Comparison of ENCODE assay signal across 9 mouse cellular contexts in the genomic region with DNA sequence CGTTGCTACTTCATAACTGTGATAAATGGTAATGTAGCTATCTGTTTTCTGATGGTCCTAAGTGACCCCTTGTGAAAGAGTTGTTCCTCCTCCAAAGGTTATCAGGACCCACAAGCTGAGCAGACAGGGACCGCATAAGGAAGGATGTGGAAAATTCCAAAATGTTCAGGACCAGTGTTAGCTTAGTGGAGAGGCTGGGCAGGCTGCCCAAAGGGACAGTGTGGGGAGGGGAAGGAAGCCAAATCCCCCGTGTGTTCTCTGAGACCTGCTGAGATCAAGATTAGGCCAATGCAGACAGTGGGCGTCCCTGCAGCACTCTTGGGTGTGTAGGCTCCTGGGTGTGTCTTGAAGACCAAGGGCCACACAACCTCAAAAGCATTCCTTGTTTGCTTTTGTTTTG. TPM values are rescaled to one million over a fixed set of nuclear protein-coding genes. Genes with fewer than 3 reads are reported as not detected.
DNase-seq lines count a peak whose midpoint lies in the region; ATAC-seq and TF ChIP-seq lines count a peak whose summit lies in the region.
"Had no signal": no experiment of that assay in that cellular context is flagged by ENCODE, and none has a peak within 500 bp of the region (broad histone marks: within the 10 kb centered on the region; RNA-seq: fewer than 3 reads in every experiment).

No protein-coding gene starts in this region.

- H3K4me1 ChIP-seq in intestine, postnatal 0 days (replicated peaks; ENCODE audit: control insufficient read depth, insufficient read depth, low read length), result no peaks in the 10 kb centered on the region; the same call in 1 of the 2 replicates
- H3K4me1 ChIP-seq: limb, embryonic 10.5 days had no signal

- WGBS in intestine, postnatal 0 days, result 56% methylated on average over 4 of the region's 4 CpGs

- ATAC-seq in megakaryocyte progenitor cell, adult 5-6 weeks (replicated peaks; ENCODE audit: poor library complexity), result peak; percentile 67
- ATAC-seq in intestine, postnatal 0 days, result no peak

- peaks cover 35% of the 10 kb centered on the region for H3K36me3 ChIP-seq in intestine, postnatal 0 days (ENCODE audit: control insufficient read depth, insufficient read depth)

- H3K4me2 ChIP-seq in intestine, postnatal 0 days (replicated peaks; ENCODE audit: low read depth), result no peak overlapping the region

- no peak overlapping the region for H3K4me3 ChIP-seq in intestine, postnatal 0 days (ENCODE audit: low read depth, low read length)
- H3K4me3 ChIP-seq: limb, embryonic 10.5 days had no signal

- H3K9ac ChIP-seq in intestine, postnatal 0 days (ENCODE audit: low read depth, low read length), result no peak overlapping the region

- H3K9me3 ChIP-seq in intestine, postnatal 0 days (ENCODE audit: control insufficient read depth), result no peaks in the 10 kb centered on the region
- H3K9me3 ChIP-seq: limb, embryonic 10.5 days had no signal

- H3K27me3 ChIP-seq in intestine, postnatal 0 days (replicated peaks; ENCODE audit: control insufficient read depth, insufficient read depth, low read length), result no peaks in the 10 kb centered on the region

- no peak overlapping the region for H3K27ac ChIP-seq in intestine, postnatal 0 days (ENCODE audit: low read depth, low read length)
- H3K27ac ChIP-seq: limb, embryonic 10.5 days had no signal

- peak; percentile 51 to 71 for DNase-seq in lung, adult 18-20 months
- no peak for DNase-seq in lung, postnatal 4 days
- peak; percentile 80 for DNase-seq in cerebellum, adult 9-11 months
- peak; percentile 71 for DNase-seq in heart, postnatal 4 days
- DNase-seq in urinary bladder, adult 2 months (ENCODE audit: low spot score), result no peak
- no peak for DNase-seq in MN1 (ENCODE audit: low spot score)

- no peak for TF ChIP-seq CTCF in intestine, postnatal 0 days (IDR thresholded peaks at IDR 0.05; ENCODE audit: low read depth)

RNA-seq across cellular contexts. Expression of gene Isyna1, which starts 19.3 kb away (rescaled TPM):
- 10 to 100 TPM; 38.9 to 41.6 TPM for total RNA-seq in heart, postnatal 4 days (2021)
- 26.1 and 39.0 TPM in 2 replicates for total RNA-seq in megakaryocyte progenitor cell, adult 5-6 weeks (2015)
- 42.9 and 45.4 TPM in 2 replicates for total RNA-seq in megakaryocyte progenitor cell, adult 5-6 weeks (2017)
- 37.9 and 49.6 TPM in 2 replicates for polyA plus RNA-seq in urinary bladder, adult 2 months (2012; rRNA removed)
- 19.4 and 21.0 TPM in 2 replicates for polyA plus RNA-seq in intestine, postnatal 0 days (2015; fragmentation: Nextera tagmentation; extraction: Ambion mirVana)

RNA-seq across cellular contexts. Expression of gene Ssbp4, which starts 33.8 kb away (rescaled TPM):
- total RNA-seq in heart, postnatal 4 days (2021), result 10 to 100 TPM; 73.8 to 78.5 TPM
- total RNA-seq in megakaryocyte progenitor cell, adult 5-6 weeks (2015), result 31.6 and 40.7 TPM in 2 replicates
- total RNA-seq in megakaryocyte progenitor cell, adult 5-6 weeks (2017), result 40.2 and 69.7 TPM in 2 replicates
- 73.5 and 74.6 TPM in 2 replicates for polyA plus RNA-seq in urinary bladder, adult 2 months (2012; rRNA removed)
- polyA plus RNA-seq in intestine, postnatal 0 days (2015; fragmentation: Nextera tagmentation; extraction: Ambion mirVana), result 63.2 and 65.3 TPM in 2 replicates

RNA-seq across cellular contexts. Expression of gene Ell, which starts 35.7 kb away (rescaled TPM):
- 10 to 100 TPM; 16.7 to 17.6 TPM for total RNA-seq in heart, postnatal 4 days (2021)
- 8.5 and 8.7 TPM in 2 replicates for total RNA-seq in megakaryocyte progenitor cell, adult 5-6 weeks (2015)
- total RNA-seq in megakaryocyte progenitor cell, adult 5-6 weeks (2017), result 9.1 and 9.5 TPM in 2 replicates
- 21.3 and 26.9 TPM in 2 replicates for polyA plus RNA-seq in urinary bladder, adult 2 months (2012; rRNA removed)
- polyA plus RNA-seq in intestine, postnatal 0 days (2015; fragmentation: Nextera tagmentation; extraction: Ambion mirVana), result 11.8 and 13.0 TPM in 2 replicates

RNA-seq across cellular contexts. Expression of gene Lrrc25, which starts 41.0 kb away (rescaled TPM):
- 1 to 10 TPM; 1.1 to 1.5 TPM for total RNA-seq in heart, postnatal 4 days (2021)
- 6.2 and 12.9 TPM in 2 replicates for total RNA-seq in megakaryocyte progenitor cell, adult 5-6 weeks (2015)
- 4.7 and 5.4 TPM in 2 replicates for total RNA-seq in megakaryocyte progenitor cell, adult 5-6 weeks (2017)
- polyA plus RNA-seq in urinary bladder, adult 2 months (2012; rRNA removed), result 5.2 and 6.2 TPM in 2 replicates
- polyA plus RNA-seq in intestine, postnatal 0 days (2015; fragmentation: Nextera tagmentation; extraction: Ambion mirVana), result 2.1 and 2.2 TPM in 2 replicates

RNA-seq across cellular contexts. Expression of gene Kxd1, which starts 47.2 kb away (rescaled TPM):
- 10 to 100 TPM; 67.5 to 76.9 TPM for total RNA-seq in heart, postnatal 4 days (2021)
- 88.0 and 106 TPM in 2 replicates for total RNA-seq in megakaryocyte progenitor cell, adult 5-6 weeks (2015)
- 63.1 and 84.4 TPM in 2 replicates for total RNA-seq in megakaryocyte progenitor cell, adult 5-6 weeks (2017)
- 73.9 and 74.2 TPM in 2 replicates for polyA plus RNA-seq in urinary bladder, adult 2 months (2012; rRNA removed)
- polyA plus RNA-seq in intestine, postnatal 0 days (2015; fragmentation: Nextera tagmentation; extraction: Ambion mirVana), result 46.4 and 52.1 TPM in 2 replicates

Comparison
In these comparisons a context has a peak if more than half of its experiments do, and no peak if none do; other contexts are left out.
1. DNase-seq: peak in lung, adult 18-20 months (2 of 2), cerebellum, adult 9-11 months (single experiment) and heart, postnatal 4 days (single experiment); none in lung, postnatal 4 days (0 of 2), urinary bladder, adult 2 months (single experiment) and MN1 (single experiment).